Mouse (Mus musculus) lung, embryonic 16.5 days (tissue): ENCODE results near the gene Bcl6b. TPM values are rescaled to one million over a fixed set of nuclear protein-coding genes. Genes with fewer than 3 reads are reported as not detected.
A peak's percentile ranks its signal among the peaks of the same experiment; 100 is the strongest.

Experiments
- ATAC-seq: fragments of 200-750 bp; cut with Nextera tagmentation; 2 replicates; pipeline ENCODE4 v1.8.0; 2017; ENCODE audit warnings: low read depth, mild to moderate bottlenecking, moderate library complexity
- H3K27ac ChIP-seq: fragments of 300-500 bp; sonication (generic); 2 replicates; pipeline ENCODE4 v1.5.1; 2014; ENCODE audit warnings: mild to moderate bottlenecking, control low read depth, low read length
- H3K27me3 ChIP-seq: fragments of 300-500 bp; sonication (generic); 2 replicates; pipeline ENCODE4 v1.6.1; 2014; ENCODE audit warnings: low read depth, low read length, mixed read lengths; ENCODE audit not compliant: control insufficient read depth, insufficient read depth
- H3K36me3 ChIP-seq: fragments of 300-500 bp; sonication (generic); 2 replicates; pipeline ENCODE4 v1.6.1; 2014; ENCODE audit warnings: low read length; ENCODE audit not compliant: control insufficient read depth, insufficient read depth
- H3K4me1 ChIP-seq: fragments of 300-500 bp; sonication (generic); replicated peaks from 2 replicates; pipeline ENCODE4 v1.6.1; 2014; ENCODE audit warnings: low read length, mixed read lengths; ENCODE audit not compliant: control insufficient read depth, insufficient read depth
- H3K4me2 ChIP-seq: fragments of 300-500 bp; sonication (generic); 2 replicates; pipeline ENCODE4 v1.6.1; 2014; ENCODE audit warnings: low read depth, low read length, control low read depth
- H3K4me3 ChIP-seq: fragments of 300-500 bp; sonication (generic); 2 replicates; pipeline ENCODE4 v1.5.1; 2014; ENCODE audit warnings: mild to moderate bottlenecking, low read length, control low read depth
- H3K9ac ChIP-seq: fragments of 300-500 bp; sonication (generic); 2 replicates; pipeline ENCODE4 v1.6.1; 2014; ENCODE audit warnings: low read length, control low read depth
- H3K9me3 ChIP-seq: fragments of 300-500 bp; sonication (generic); 2 replicates; pipeline ENCODE4 v1.6.1; 2016; ENCODE audit warnings: low read length; ENCODE audit not compliant: control insufficient read depth
- WGBS: fragments of 180-500 bp; shearing (Covaris S2); extraction: QIAGEN DNeasy Blood & Tissue Kit; methylation state at CpG from one replicate; pipeline ENCODE4 v1.1.7; 2014; 5-methylcytosine and 5-hydroxymethylcytosine counted together
- polyA plus RNA-seq: library from polyadenylated mRNA; unstranded; fragments of >200 nt; fragmentation: Nextera tagmentation; extraction: Ambion mirVana; gene quantifications from 2 replicates; pipeline ENCODE4 v1.2.1, GENCODE M21; 2015

Bcl6b gene
- polyA plus RNA-seq, 1 experiment from 2014 or later, result 37.1 TPM

- H3K4me3 ChIP-seq, result no peak overlapping the region
- no peaks in the 10 kb centered on the region for H3K9me3 ChIP-seq
- no peak for ATAC-seq
- H3K27me3 ChIP-seq, result peaks cover 30% of the 10 kb centered on the region
- no peak overlapping the region for H3K27ac ChIP-seq
- H3K9ac ChIP-seq, result no peak overlapping the region
- H3K36me3 ChIP-seq, result no peaks in the 10 kb centered on the region
- H3K4me1 ChIP-seq, result peaks cover 7% of the 10 kb centered on the region; the same call in 1 of the 2 replicates
- H3K4me2 ChIP-seq, result no peak overlapping the region
- WGBS, result 71% methylated on average over 8 of the region's 8 CpGs
Measured at GRCm38 (mm10) chr11:70251853-70252252, 22.3 kb upstream of the Bcl6b start.

GRCm38 (mm10) chr11:70250150-70250549, 20.6 kb upstream of the Bcl6b start:
- H3K4me1 ChIP-seq, result peaks cover 7% of the 10 kb centered on the region; the same call in 1 of the 2 replicates
- H3K27me3 ChIP-seq, result peaks cover 26% of the 10 kb centered on the region
- H3K4me2 ChIP-seq, result no peak overlapping the region
- 56% methylated on average over 11 of the region's 11 CpGs for WGBS
- H3K9ac ChIP-seq, result no peak overlapping the region
- ATAC-seq, result no peak
- no peak overlapping the region for H3K27ac ChIP-seq
- H3K9me3 ChIP-seq, result no peaks in the 10 kb centered on the region
- no peaks in the 10 kb centered on the region for H3K36me3 ChIP-seq
- H3K4me3 ChIP-seq, result no peak overlapping the region

- WGBS, result 46% methylated on average over 9 of the region's 9 CpGs
- no peak for ATAC-seq
Measured at GRCm38 (mm10) chr11:70247136-70247845, 17.7 kb upstream of the Bcl6b start.

GRCm38 (mm10) chr11:70242591-70242990, 13.0 kb upstream of the Bcl6b start:
- H3K4me1 ChIP-seq, result peaks cover 9% of the 10 kb centered on the region
- no peaks in the 10 kb centered on the region for H3K9me3 ChIP-seq
- ATAC-seq, result no peak
- no peak overlapping the region for H3K4me3 ChIP-seq
- H3K9ac ChIP-seq, result no peak overlapping the region
- 64% methylated on average over 11 of the region's 11 CpGs for WGBS
- no peaks in the 10 kb centered on the region for H3K36me3 ChIP-seq
- H3K27me3 ChIP-seq, result no peaks in the 10 kb centered on the region
- H3K4me2 ChIP-seq, result no peak overlapping the region
- H3K27ac ChIP-seq, result no peak overlapping the region

More at GRCm38 (mm10) chr11:70247136-70247845, 17.7 kb upstream of the Bcl6b start:
- H3K4me2 ChIP-seq, result no peak overlapping the region
- no peaks in the 10 kb centered on the region for H3K36me3 ChIP-seq
- no peak overlapping the region for H3K9ac ChIP-seq
- peaks cover 2% of the 10 kb centered on the region; the same call in 1 of the 2 replicates for H3K27me3 ChIP-seq
- H3K27ac ChIP-seq, result no peak overlapping the region
- H3K4me3 ChIP-seq, result no peak overlapping the region
- H3K4me1 ChIP-seq, result no peaks in the 10 kb centered on the region
- no peaks in the 10 kb centered on the region for H3K9me3 ChIP-seq

GRCm38 (mm10) chr11:70239541-70240279, 10.1 kb upstream of the Bcl6b start, which contains the start of the genes Gm21988 and Rnasek:
TSS of gene Gm21988 (minus strand) at chr11:70239830.
TSS of gene Rnasek (minus strand) at chr11:70239842.
- peak within 1 kb of the TSS; percentile 100 for H3K4me3 ChIP-seq
- H3K9ac ChIP-seq, result peak within 1 kb of the TSS; percentile 98
- peaks cover 11% of the 10 kb centered on the region for H3K36me3 ChIP-seq
- peak within 1 kb of the TSS; percentile 91 for H3K4me2 ChIP-seq
- peak within 1 kb of the TSS; percentile 89 for H3K27ac ChIP-seq
- H3K27me3 ChIP-seq, result no peaks in the 10 kb centered on the region
- peak; percentile 39 for ATAC-seq
- under 1% methylated on average over 28 of the region's 35 CpGs for WGBS
- H3K4me1 ChIP-seq, result peaks cover 20% of the 10 kb centered on the region
- no peaks in the 10 kb centered on the region for H3K9me3 ChIP-seq

GRCm38 (mm10) chr11:70238591-70239440, 9.2 kb upstream of the Bcl6b start:
- H3K4me3 ChIP-seq, result peak overlapping the region; percentile 100
- ATAC-seq, result no peak

GRCm38 (mm10) chr11:70237457-70238167, 8.0 kb upstream of the Bcl6b start, which contains the start of gene 0610010K14Rik:
TSS of gene 0610010K14Rik (minus strand) at chr11:70237914.
- Histone ChIP-seq H3K4me2 (peak within 1 kb of the TSS; percentile 91), H3K9me3 (no peaks in the 10 kb centered on the region), H3K4me1 (peaks cover 27% of the 10 kb centered on the region), H3K27ac (peak within 1 kb of the TSS; percentile 83), H3K4me3 (peak within 1 kb of the TSS; percentile 100), H3K27me3 (no peaks in the 10 kb centered on the region), H3K36me3 (peaks cover 11% of the 10 kb centered on the region), H3K9ac (peak within 1 kb of the TSS; percentile 98)
- peak; percentile 93 for ATAC-seq
- WGBS, result 0% methylated on average over 66 of the region's 70 CpGs

More at GRCm38 (mm10) chr11:70238591-70239440, 9.2 kb upstream of the Bcl6b start:
- peaks cover 11% of the 10 kb centered on the region for H3K36me3 ChIP-seq
- H3K27me3 ChIP-seq, result no peaks in the 10 kb centered on the region
- no peaks in the 10 kb centered on the region for H3K9me3 ChIP-seq
- H3K27ac ChIP-seq, result peak overlapping the region; percentile 89
- H3K4me2 ChIP-seq, result peak overlapping the region; percentile 91
- peaks cover 26% of the 10 kb centered on the region for H3K4me1 ChIP-seq
- peak overlapping the region; percentile 98 for H3K9ac ChIP-seq
- 8% methylated on average over 23 of the region's 23 CpGs for WGBS

- H3K9ac ChIP-seq, result peak overlapping the region; percentile 98
- H3K27ac ChIP-seq, result peak overlapping the region; percentile 83
- H3K36me3 ChIP-seq, result peaks cover 11% of the 10 kb centered on the region
- H3K4me2 ChIP-seq, result peak overlapping the region; percentile 62
- H3K27me3 ChIP-seq, result no peaks in the 10 kb centered on the region
- H3K9me3 ChIP-seq, result no peaks in the 10 kb centered on the region
- WGBS, result 17% methylated on average over 7 of the region's 7 CpGs
- H3K4me3 ChIP-seq, result peak overlapping the region; percentile 100
- no peak for ATAC-seq
- peaks cover 27% of the 10 kb centered on the region for H3K4me1 ChIP-seq
Measured at GRCm38 (mm10) chr11:70236717-70237116, 7.1 kb upstream of the Bcl6b start.
